Mouse (Mus musculus) MEL (cell line): ENCODE measurements around the gene Zdhhc6. TPM values are rescaled to one million over a fixed set of nuclear protein-coding genes. Genes with fewer than 3 reads are reported as not detected.
A peak's percentile ranks its signal among the peaks of the same experiment; 100 is the strongest.

Experiments used
- DNase-seq: peaks from one replicate; pipeline ENCODE4 v3.0.0; 2011; ENCODE audit warnings: low read depth, low spot score
- H3K27ac ChIP-seq: 2 replicates; pipeline ENCODE4 v1.5.1; 2012; ENCODE audit warnings: low read depth, mild to moderate bottlenecking, control low read depth, low read length, moderate library complexity; ENCODE audit not compliant: control insufficient read depth
- H3K27me3 ChIP-seq, 2 experiments: fragments of 150-350 bp in 1 of 2; sonication (generic) in 1 of 2; 2 replicates each; pipeline ENCODE4 v1.6.1; 2012; ENCODE audit warnings: low read length in 2 of 2, mild to moderate bottlenecking in 2 of 2, improper control_type of control experiment in 1 of 2, moderate library complexity in 1 of 2; ENCODE audit not compliant: insufficient read depth in 2 of 2, control insufficient read depth in 1 of 2
- H3K36me3 ChIP-seq, 2 experiments: 2 replicates each; pipeline ENCODE4 v1.6.1; 2012 to 2014; ENCODE audit warnings: low read length in 2 of 2, improper control_type of control experiment in 1 of 2, inconsistent platforms in 1 of 2, mild to moderate bottlenecking in 1 of 2; ENCODE audit not compliant: insufficient read depth in 2 of 2, control insufficient read depth in 1 of 2
- H3K4me1 ChIP-seq, 2 experiments: fragments of 150-350 bp in 1 of 2; sonication (generic) in 1 of 2; 2 replicates each; pipeline ENCODE4 v1.6.1; 2012; ENCODE audit warnings: low read length in 2 of 2, improper control_type of control experiment in 1 of 2, mild to moderate bottlenecking in 1 of 2; ENCODE audit not compliant: insufficient read depth in 2 of 2, control insufficient read depth in 1 of 2
- H3K4me3 ChIP-seq, 2 experiments: fragments of 150-350 bp in 1 of 2; sonication (generic) in 1 of 2; 2 replicates each; pipeline ENCODE4 v1.5.1; 2012; ENCODE audit warnings: low read depth in 2 of 2, low read length in 2 of 2, mild to moderate bottlenecking in 2 of 2, moderate library complexity in 2 of 2, control low read depth in 1 of 2, improper control_type of control experiment in 1 of 2; ENCODE audit not compliant: control insufficient read depth in 1 of 2, insufficient read depth in 1 of 2
- H3K79me2 ChIP-seq: 2 replicates; pipeline ENCODE4 v1.6.1; 2012; ENCODE audit warnings: mild to moderate bottlenecking, low read length, moderate library complexity; ENCODE audit not compliant: control insufficient read depth, poor library complexity, insufficient read depth
- H3K9ac ChIP-seq: 2 replicates; pipeline ENCODE4 v1.6.1; 2012; ENCODE audit warnings: low read depth, mild to moderate bottlenecking, control low read depth, low read length, moderate library complexity; ENCODE audit not compliant: control insufficient read depth, poor library complexity, severe bottlenecking
- H3K9me3 ChIP-seq: fragments of 150-350 bp; sonication (generic); replicated peaks from 2 replicates; pipeline ENCODE4 v1.6.1; 2012; ENCODE audit warnings: mild to moderate bottlenecking, low read length, improper control_type of control experiment, moderate library complexity; ENCODE audit not compliant: insufficient read depth
- ELF1 ChIP-seq: IDR thresholded peaks from 2 replicates; pipeline ENCODE4 v1.6.1; 2014; ENCODE audit warnings: low read depth, mild to moderate bottlenecking, inconsistent platforms, low read length, improper control_type of control experiment, moderate library complexity
- EP300 ChIP-seq, 2 experiments: IDR thresholded peaks; 2 replicates each; pipeline ENCODE4 v1.6.1; 2011; ENCODE audit warnings: improper control_type of control experiment in 2 of 2, low read length in 2 of 2, low read depth in 1 of 2, mild to moderate bottlenecking in 1 of 2
- ETS1 ChIP-seq: IDR thresholded peaks from 2 replicates; pipeline ENCODE4 v1.6.1; 2012; ENCODE audit warnings: low read depth, mild to moderate bottlenecking, inconsistent platforms, low read length, improper control_type of control experiment, moderate library complexity
- GATA1 ChIP-seq: IDR thresholded peaks from 2 replicates; pipeline ENCODE4 v1.6.1; 2011; ENCODE audit warnings: low read depth, low read length, improper control_type of control experiment
- KAT2A ChIP-seq: conservative IDR thresholded peaks from 2 replicates; pipeline ENCODE4 v1.6.1; 2012; ENCODE audit warnings: low read depth, low read length, improper control_type of control experiment, inconsistent platforms
- MAX ChIP-seq: IDR thresholded peaks from 2 replicates; pipeline ENCODE4 v1.6.1; 2011; ENCODE audit warnings: low read length, improper control_type of control experiment
- MXI1 ChIP-seq: IDR thresholded peaks from 2 replicates; pipeline ENCODE4 v1.6.1; 2011; ENCODE audit warnings: mild to moderate bottlenecking, low read depth, low read length, improper control_type of control experiment
- MYB ChIP-seq: IDR thresholded peaks from 2 replicates; pipeline ENCODE4 v1.6.1; 2011; ENCODE audit warnings: mild to moderate bottlenecking, low read depth, low read length, improper control_type of control experiment
- POLR2AphosphoS2 ChIP-seq: IDR thresholded peaks from 2 replicates; pipeline ENCODE4 v1.6.1; 2011; ENCODE audit warnings: low read length, improper control_type of control experiment
- POLR2AphosphoS5 ChIP-seq: IDR thresholded peaks from 2 replicates; pipeline ENCODE4 v1.6.1; 2012; ENCODE audit warnings: low read depth, borderline replicate concordance, mild to moderate bottlenecking, inconsistent platforms, low read length, moderate library complexity, mixed read lengths
- SIN3A ChIP-seq: IDR thresholded peaks from 2 replicates; pipeline ENCODE4 v1.6.1; 2012; ENCODE audit warnings: low read length, improper control_type of control experiment, inconsistent platforms
- SMC3 ChIP-seq: IDR thresholded peaks from 2 replicates; pipeline ENCODE4 v1.6.1; 2011; ENCODE audit warnings: low read depth, low read length, improper control_type of control experiment
- TCF12 ChIP-seq: IDR thresholded peaks from 2 replicates; pipeline ENCODE4 v1.6.1; 2014; ENCODE audit warnings: low read depth, mild to moderate bottlenecking, inconsistent platforms, low read length, improper control_type of control experiment, moderate library complexity
- USF2 ChIP-seq, 2 experiments: IDR thresholded peaks; 2 replicates each; pipeline ENCODE4 v1.6.1; 2011 to 2012; ENCODE audit warnings: improper control_type of control experiment in 2 of 2, low read length in 2 of 2, borderline replicate concordance in 1 of 2, inconsistent platforms in 1 of 2, low read depth in 1 of 2, mild to moderate bottlenecking in 1 of 2; ENCODE audit not compliant: insufficient read depth in 1 of 2
- ZMIZ1 ChIP-seq: IDR thresholded peaks from 2 replicates; pipeline ENCODE4 v1.6.1; 2012; ENCODE audit warnings: low read depth, mild to moderate bottlenecking, inconsistent platforms, low read length, improper control_type of control experiment, moderate library complexity
- ZNF384 ChIP-seq: IDR thresholded peaks from 2 replicates; pipeline ENCODE4 v1.6.1; 2012; ENCODE audit warnings: low read depth, mild to moderate bottlenecking, inconsistent platforms, low read length, improper control_type of control experiment
- polyA plus RNA-seq, 2 experiments: library from polyadenylated mRNA; stranded (reverse) in 1 of 2; unstranded in 1 of 2; fragments of >175 nt in 1 of 2; fragments of >200 nt in 1 of 2; gene quantifications; 2 replicates each; pipeline versions ENCODE4 v1.2.1 to v1.2.4; 2012; ENCODE audit warnings: low replicate concordance in 2 of 2, low read depth in 1 of 2; ENCODE audit not compliant: insufficient read length in 2 of 2, insufficient read depth in 1 of 2, missing spikeins in 1 of 2
- total RNA-seq: library from RNA; depleted of rRNA; stranded (reverse); fragments of 300-350 nt; gene quantifications from 2 replicates; pipeline ENCODE4 v1.2.3, GENCODE M21; 2012

The Zdhhc6 gene
- total and polyA plus RNA-seq, 3 experiments = 95.6 to 114 (median 109) TPM

GRCm38 (mm10) chr19:55265269-55265668 lies 50.6 kb downstream of the Zdhhc6 start (continued):
- no peak for TF ChIP-seq ELF1

DNA sequence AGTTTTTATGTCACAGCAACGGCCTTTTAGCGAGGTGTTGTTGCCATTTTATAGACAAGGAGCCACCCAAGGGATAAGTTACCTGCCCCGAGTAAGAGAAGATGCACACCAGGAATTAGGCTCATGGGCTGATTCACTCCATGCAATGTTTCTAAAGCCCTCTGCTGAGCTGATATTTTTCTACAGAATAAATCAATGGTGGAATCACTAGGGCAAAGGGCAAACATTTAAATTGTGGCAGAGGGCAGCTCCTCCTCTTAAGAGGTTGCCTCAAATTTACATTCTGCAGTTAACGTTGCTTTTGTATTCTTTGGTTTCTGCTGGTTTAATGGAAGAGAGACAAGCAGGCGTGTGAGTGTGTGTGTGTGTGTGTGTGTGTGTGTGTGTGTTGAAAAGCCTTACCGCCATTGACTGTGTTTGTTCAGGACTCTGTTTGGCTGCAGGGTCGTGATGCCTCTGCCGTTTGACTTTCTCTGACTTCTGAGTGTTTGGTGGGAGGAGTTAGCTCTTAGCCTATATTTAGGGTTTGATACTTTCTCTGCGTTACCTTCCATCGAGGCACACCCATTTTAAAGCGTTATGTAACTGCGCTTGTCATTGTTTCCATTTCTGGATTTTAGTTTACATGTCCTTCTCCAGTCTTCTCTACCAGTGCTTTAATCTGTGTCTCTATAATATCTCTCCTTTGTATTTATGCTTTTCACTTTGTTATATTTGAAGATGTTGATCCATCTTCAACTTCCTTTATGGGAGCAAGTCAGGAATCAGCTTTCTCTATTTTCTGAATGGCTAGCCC lies 55.2 kb downstream of the Zdhhc6 start:
- no peaks in the 10 kb centered on the region for H3K9me3 ChIP-seq
- H3K27ac ChIP-seq = no peak overlapping the region
- no peak for TF ChIP-seq KAT2A
- no peak for TF ChIP-seq SMC3
- TF ChIP-seq MXI1 = no peak
- no peak for TF ChIP-seq MAX
- no peak for TF ChIP-seq USF2 (IDR thresholded peaks at IDR 0.05; ENCODE audit: borderline replicate concordance in 1 of 2, insufficient read depth in 1 of 2, low read depth in 1 of 2, low read length in 2 of 2)
- no peak for TF ChIP-seq GATA1
- H3K79me2 ChIP-seq = peaks cover 68% of the 10 kb centered on the region
- no peak overlapping the region for H3K9ac ChIP-seq
- peaks cover 34 to 44% of the 10 kb centered on the region in 2 experiments for H3K4me1 ChIP-seq
- no peak overlapping the region for H3K4me3 ChIP-seq
- H3K27me3 ChIP-seq = no peaks in the 10 kb centered on the region
- no peak for DNase-seq
- peaks cover 20 to 52% of the 10 kb centered on the region in 2 experiments for H3K36me3 ChIP-seq

DNA sequence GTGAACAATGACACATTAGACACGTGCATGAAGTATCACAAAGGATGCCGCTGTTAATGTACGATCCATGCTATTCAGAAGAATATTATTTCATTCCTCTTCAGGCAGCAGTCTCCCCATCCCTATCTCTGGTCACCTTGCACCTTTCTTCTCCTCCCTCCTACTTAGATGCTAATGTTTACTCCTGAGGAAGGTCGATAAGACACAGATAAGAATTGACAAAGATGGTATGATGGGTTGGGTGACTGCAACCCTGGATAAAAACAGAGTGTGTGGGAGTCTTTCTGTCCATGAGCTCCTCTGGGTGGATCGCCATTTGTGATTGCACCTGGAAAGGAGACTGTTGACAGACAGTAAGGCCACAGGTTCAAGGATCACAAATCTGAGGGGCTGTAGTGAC lies 57.3 kb downstream of the Zdhhc6 start:
- TF ChIP-seq GATA1 = peak; percentile 74
- no peak for TF ChIP-seq ETS1
- no peak for TF ChIP-seq POLR2AphosphoS5
- no peak for TF ChIP-seq SIN3A
- TF ChIP-seq POLR2AphosphoS2 = no peak
- TF ChIP-seq EP300 (IDR thresholded peaks at IDR 0.05; ENCODE audit: low read depth in 1 of 2, low read length in 2 of 2) = peak; percentile 51 to 77; a peak in 3 of 4 replicates
- no peak for TF ChIP-seq MAX
- no peak for TF ChIP-seq ZMIZ1
- TF ChIP-seq TCF12 = peak; percentile 62; the same call in 1 of the 2 replicates
- TF ChIP-seq ZNF384 = no peak
- TF ChIP-seq USF2 (IDR thresholded peaks at IDR 0.05; ENCODE audit: borderline replicate concordance in 1 of 2, insufficient read depth in 1 of 2, low read depth in 1 of 2, low read length in 2 of 2) = no peak
- TF ChIP-seq MYB = no peak
- no peak for TF ChIP-seq ELF1
- TF ChIP-seq, all 39 proteins: peak for 3
- no peak overlapping the region for H3K4me3 ChIP-seq
- peaks cover 31 to 35% of the 10 kb centered on the region in 2 experiments for H3K4me1 ChIP-seq
- H3K79me2 ChIP-seq = peaks cover 76% of the 10 kb centered on the region
- H3K9me3 ChIP-seq = no peaks in the 10 kb centered on the region
- no peak overlapping the region for H3K9ac ChIP-seq
- peak; percentile 27 for DNase-seq
- H3K36me3 ChIP-seq = peaks cover 18 to 45% of the 10 kb centered on the region in 2 experiments
- no peaks in the 10 kb centered on the region for H3K27me3 ChIP-seq
- peak overlapping the region; percentile 3; the same call in 1 of the 2 replicates for H3K27ac ChIP-seq
